Mouse (Mus musculus) lung, postnatal 0 days (tissue): ENCODE results near the gene Dclre1b. TPM values are rescaled to one million over a fixed set of nuclear protein-coding genes. Genes with fewer than 3 reads are reported as not detected.

Experiments
- ATAC-seq: fragments of 200-750 bp; cut with Nextera tagmentation; 2 replicates; pipeline ENCODE4 v1.8.0; 2017; ENCODE audit warnings: moderate library complexity
- DNase-seq: peaks from one replicate; pipeline ENCODE4 v3.0.0-alpha.2; 2016; ENCODE audit warnings: low spot score
- H3K27ac ChIP-seq: fragments of 300-500 bp; sonication (generic); 2 replicates; pipeline ENCODE4 v1.5.1; 2014; ENCODE audit warnings: antibody characterized with exemption, mild to moderate bottlenecking, low read length, mixed read lengths
- H3K27me3 ChIP-seq: fragments of 300-500 bp; sonication (generic); replicated peaks from 2 replicates; pipeline ENCODE4 v1.6.1; 2014; ENCODE audit warnings: low read length, mixed read lengths; ENCODE audit not compliant: insufficient read depth
- H3K36me3 ChIP-seq: fragments of 300-500 bp; sonication (generic); 2 replicates; pipeline ENCODE4 v1.6.1; 2014; ENCODE audit warnings: low read length, mixed read lengths; ENCODE audit not compliant: insufficient read depth
- H3K4me1 ChIP-seq: fragments of 300-500 bp; sonication (generic); 2 replicates; pipeline ENCODE4 v1.6.1; 2014; ENCODE audit warnings: antibody characterized with exemption, low read depth, low read length, mixed read lengths; ENCODE audit not compliant: insufficient read depth
- H3K4me2 ChIP-seq: fragments of 300-500 bp; sonication (generic); replicated peaks from 2 replicates; pipeline ENCODE4 v1.6.1; 2014; ENCODE audit warnings: low read depth, mild to moderate bottlenecking, low read length, moderate library complexity, mixed read lengths
- H3K4me3 ChIP-seq: fragments of 300-500 bp; sonication (generic); 2 replicates; pipeline ENCODE4 v1.5.1; 2014; ENCODE audit warnings: low read depth, low read length
- H3K9ac ChIP-seq: fragments of 300-500 bp; sonication (generic); replicated peaks from 2 replicates; pipeline ENCODE4 v1.6.1; 2014; ENCODE audit warnings: low read depth, mild to moderate bottlenecking
- H3K9me3 ChIP-seq: fragments of 300-500 bp; sonication (generic); 2 replicates; pipeline ENCODE4 v1.6.1; 2016; ENCODE audit warnings: low read length, mixed read lengths
- CTCF ChIP-seq: IDR thresholded peaks from 2 replicates; pipeline ENCODE4 v1.5.1; 2016; ENCODE audit warnings: antibody characterized with exemption, mild to moderate bottlenecking
- EP300 ChIP-seq: IDR thresholded peaks from 2 replicates; pipeline ENCODE4 v1.6.1; 2016; ENCODE audit warnings: antibody characterized with exemption, mild to moderate bottlenecking, control low read depth
- WGBS: fragments of 180-500 bp; shearing (Covaris S2); extraction: QIAGEN DNeasy Blood & Tissue Kit; methylation state at CpG from one replicate; pipeline ENCODE4 v1.1.7; 2014; 5-methylcytosine and 5-hydroxymethylcytosine counted together
- polyA plus RNA-seq: library from polyadenylated mRNA; unstranded; fragments of >200 nt; fragmentation: Nextera tagmentation; extraction: Ambion mirVana; gene quantifications from 2 replicates; pipeline ENCODE4 v1.2.1, GENCODE M21; 2015

The Dclre1b gene
- polyA plus RNA-seq, 1 experiment from 2014 or later, result 18.0 TPM

DNA sequence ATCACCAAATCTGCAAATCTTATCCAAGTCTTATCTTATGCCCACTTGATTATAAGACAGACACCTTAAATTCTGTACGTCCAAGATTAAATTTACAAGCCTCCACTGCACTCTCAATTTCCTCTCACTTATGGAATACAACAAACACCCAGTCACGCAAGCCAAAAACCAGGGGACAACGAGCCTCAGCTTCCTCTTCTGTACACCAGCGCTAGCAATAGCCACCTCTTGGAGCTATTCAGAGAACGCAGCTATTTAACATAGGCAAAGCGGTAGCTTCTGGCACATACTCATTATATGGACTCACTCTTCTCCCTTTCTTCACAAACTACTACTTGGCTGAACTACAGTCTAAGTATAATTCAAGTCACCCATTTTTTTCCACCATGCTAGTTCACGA is 30.1 kb downstream of the Dclre1b start:
- peaks cover 13% of the 10 kb centered on the region for H3K36me3 ChIP-seq
- no peak overlapping the region for H3K4me2 ChIP-seq
- WGBS, result 61% methylated on average over 7 of the region's 7 CpGs
- ATAC-seq (no peak), DNase-seq (no peak)
- H3K27me3 ChIP-seq, result no peaks in the 10 kb centered on the region
- no peak overlapping the region for H3K9ac ChIP-seq
- H3K4me1 ChIP-seq, result 0 out of 2 replicates have a peak, but pooled peaks cover 6% of the 10 kb centered on the region
- TF ChIP-seq EP300 (no peak), CTCF (no peak)
- no peak overlapping the region for H3K27ac ChIP-seq
- H3K9me3 ChIP-seq, result no peaks in the 10 kb centered on the region
- H3K4me3 ChIP-seq, result no peak overlapping the region

- H3K9me3 ChIP-seq, result no peaks in the 10 kb centered on the region
- WGBS, result 68% methylated on average over 6 of the region's 6 CpGs
Measured at GRCm38 (mm10) chr3:103778660-103779059, 30.6 kb downstream of the Dclre1b start.

GRCm38 (mm10) chr3:103777940-103778339 is 31.3 kb downstream of the Dclre1b start:
- H3K9me3 ChIP-seq, result no peaks in the 10 kb centered on the region
- no peak overlapping the region for H3K27ac ChIP-seq
- no peak overlapping the region for H3K4me2 ChIP-seq
- no peak overlapping the region for H3K4me3 ChIP-seq
- 83% methylated on average over 11 of the region's 11 CpGs for WGBS
- no peak overlapping the region for H3K9ac ChIP-seq
- H3K4me1 ChIP-seq, result peaks cover 10% of the 10 kb centered on the region; the same call in 1 of the 2 replicates
- H3K27me3 ChIP-seq, result no peaks in the 10 kb centered on the region
- no peak for DNase-seq
- peaks cover 13% of the 10 kb centered on the region for H3K36me3 ChIP-seq
- no peak for TF ChIP-seq EP300
- no peak for TF ChIP-seq CTCF
- ATAC-seq, result no peak

More at GRCm38 (mm10) chr3:103778660-103779059, 30.6 kb downstream of the Dclre1b start:
- Histone ChIP-seq H3K4me2 (no peak overlapping the region), H3K4me3 (no peak overlapping the region), H3K27me3 (no peaks in the 10 kb centered on the region), H3K27ac (no peak overlapping the region), H3K9ac (no peak overlapping the region), H3K36me3 (peaks cover 13% of the 10 kb centered on the region), H3K4me1 (0 out of 2 replicates have a peak, but pooled peaks cover 6% of the 10 kb centered on the region)
- TF ChIP-seq CTCF (no peak), EP300 (no peak)
- ATAC-seq, result no peak
- no peak for DNase-seq

DNA sequence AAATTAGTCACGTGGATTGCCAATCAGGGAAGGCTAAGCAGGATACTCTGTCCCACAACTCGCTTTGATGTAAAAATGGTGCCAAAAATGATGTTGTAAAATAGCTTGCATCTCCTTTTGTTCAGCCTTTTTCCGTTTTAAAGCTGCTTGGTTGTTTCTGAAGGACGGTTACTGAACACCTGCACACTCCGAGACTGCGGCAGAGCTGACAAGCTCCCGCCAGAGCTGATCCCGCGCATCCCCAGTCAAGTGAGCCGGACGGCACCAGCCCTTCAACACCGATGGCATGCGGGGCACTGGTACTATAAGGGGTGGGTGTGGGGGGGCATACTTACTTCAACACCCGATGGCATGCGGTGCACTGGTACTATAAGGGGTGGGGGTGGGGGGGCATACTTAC is 35.2 kb downstream of the Dclre1b start:
- no peak overlapping the region for H3K9ac ChIP-seq
- peaks cover 32% of the 10 kb centered on the region for H3K4me1 ChIP-seq
- TF ChIP-seq EP300 (no peak), CTCF (no peak)
- H3K36me3 ChIP-seq, result peaks cover 17% of the 10 kb centered on the region
- no peak for ATAC-seq
- DNase-seq, result no peak
- no peak overlapping the region for H3K27ac ChIP-seq
- WGBS, result 78% methylated on average over 15 of the region's 15 CpGs
- H3K4me2 ChIP-seq, result no peak overlapping the region
- no peak overlapping the region for H3K4me3 ChIP-seq
- no peaks in the 10 kb centered on the region for H3K27me3 ChIP-seq
- H3K9me3 ChIP-seq, result no peaks in the 10 kb centered on the region

- H3K4me1 ChIP-seq, result peaks cover 32% of the 10 kb centered on the region
- no peak for ATAC-seq
- H3K4me2 ChIP-seq, result no peak overlapping the region
- H3K27me3 ChIP-seq, result no peaks in the 10 kb centered on the region
- peak overlapping the region; percentile 22 for H3K27ac ChIP-seq
- no peak overlapping the region for H3K4me3 ChIP-seq
- no peak for DNase-seq
- H3K9me3 ChIP-seq, result no peaks in the 10 kb centered on the region
- WGBS, result 61% methylated on average over 3 of the region's 3 CpGs
- no peak overlapping the region for H3K9ac ChIP-seq
- peaks cover 17% of the 10 kb centered on the region for H3K36me3 ChIP-seq
- TF ChIP-seq CTCF, result no peak
- TF ChIP-seq EP300, result no peak
Measured at GRCm38 (mm10) chr3:103773508-103773907, 35.7 kb downstream of the Dclre1b start.

- Histone ChIP-seq H3K27ac (peak overlapping the region; percentile 22; the same call in 1 of the 2 replicates), H3K4me1 (peaks cover 32% of the 10 kb centered on the region), H3K9me3 (no peaks in the 10 kb centered on the region), H3K4me3 (no peak overlapping the region), H3K4me2 (no peak overlapping the region), H3K36me3 (peaks cover 13% of the 10 kb centered on the region), H3K27me3 (no peaks in the 10 kb centered on the region), H3K9ac (no peak overlapping the region)
- ATAC-seq (no peak), DNase-seq (no peak)
- TF ChIP-seq CTCF (no peak), EP300 (no peak)
- WGBS, result 56% methylated on average over 4 of the region's 4 CpGs
Measured at GRCm38 (mm10) chr3:103772846-103773245, 36.4 kb downstream of the Dclre1b start.
